Mouse (Mus musculus): ENCODE results near the gene Ttf2. TPM values are rescaled to one million over a fixed set of nuclear protein-coding genes. Genes with fewer than 3 reads are reported as not detected.
A peak's percentile ranks its signal among the peaks of the same experiment; 100 is the strongest.

Ttf2 gene
- polyA plus RNA-seq, 1 experiment from 2014 or later: 18.1 TPM

DNA sequence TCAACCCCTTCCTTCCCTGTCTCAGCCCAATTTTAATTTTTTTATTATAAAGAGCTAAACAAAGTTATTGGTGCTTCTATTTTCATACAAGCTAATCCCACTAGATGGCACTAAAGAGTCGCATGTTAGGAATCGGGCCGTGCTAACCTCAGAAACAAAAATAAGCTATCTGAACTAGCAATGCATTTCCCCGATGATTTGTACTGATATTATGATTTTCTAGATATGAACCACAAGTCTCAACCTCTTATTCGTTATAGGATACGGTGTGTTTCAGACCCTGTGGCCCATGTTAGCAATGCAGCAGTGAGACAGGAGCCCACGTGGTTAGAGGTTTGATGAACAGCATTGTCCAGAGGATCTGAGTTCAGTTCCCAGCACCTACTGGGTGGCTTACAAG is 52.6 kb downstream of the Ttf2 start:
- Histone ChIP-seq H3K9me3 (ENCODE audit: control insufficient read depth, low read depth, low read length) (no peaks in the 10 kb centered on the region), H3K4me3 (ENCODE audit: low read depth, low read length) (no peak overlapping the region), H3K27ac (ENCODE audit: low read length) (no peak overlapping the region), H3K9ac (replicated peaks; ENCODE audit: low read depth, low read length) (no peak overlapping the region), H3K4me2 (replicated peaks; ENCODE audit: low read depth, low read length) (no peak overlapping the region), H3K4me1 (ENCODE audit: control insufficient read depth, insufficient read depth, low read length) (peaks cover 9% of the 10 kb centered on the region; the same call in 1 of the 2 replicates), H3K36me3 (ENCODE audit: control insufficient read depth, insufficient read depth, low read length) (no peaks in the 10 kb centered on the region), H3K27me3 (ENCODE audit: control insufficient read depth, insufficient read depth, low read length) (no peaks in the 10 kb centered on the region)
- 16% methylated on average over 7 of the region's 7 CpGs for WGBS
- no peak for ATAC-seq (ENCODE audit: insufficient number of reproducible peaks, insufficient read depth, low FRiP score, low read depth)

DNA sequence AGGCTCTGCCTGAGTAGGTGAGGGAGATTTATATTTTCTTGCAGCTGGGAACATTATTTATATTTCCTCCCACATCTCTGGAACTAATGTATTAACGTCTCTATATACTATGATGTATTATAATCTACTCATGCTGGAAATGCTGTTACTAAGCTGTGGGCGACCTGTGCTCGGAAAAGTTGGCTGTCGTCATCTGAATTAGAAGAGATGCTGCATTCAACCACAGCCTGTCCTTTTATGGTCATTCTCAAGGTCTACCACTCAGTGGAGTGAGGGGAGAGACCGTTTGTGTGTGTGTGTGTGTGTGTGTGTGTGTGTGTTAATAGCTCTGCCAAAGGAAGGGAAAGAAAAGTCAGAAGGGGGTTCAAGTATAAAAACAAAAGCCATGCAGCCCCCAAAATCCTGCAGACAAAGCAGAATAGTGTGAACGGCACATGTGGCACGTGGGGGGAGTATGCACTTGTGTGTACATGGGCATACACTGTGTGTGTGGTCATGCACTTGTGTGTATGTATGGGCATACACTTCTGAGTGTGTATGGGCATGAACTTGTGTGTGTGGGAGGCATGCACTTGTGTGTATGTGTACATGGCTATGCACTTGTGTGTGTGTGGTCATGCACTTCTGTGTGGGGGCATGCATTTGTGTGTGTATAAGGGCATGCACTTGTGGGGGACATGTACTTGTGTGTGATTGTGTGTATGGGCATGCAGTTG is 57.8 kb downstream of the Ttf2 start:
- H3K9ac ChIP-seq (replicated peaks; ENCODE audit: low read depth, low read length): no peak overlapping the region
- H3K27ac ChIP-seq (ENCODE audit: low read length): peak overlapping the region; percentile 91
- H3K9me3 ChIP-seq (ENCODE audit: control insufficient read depth, low read depth, low read length): no peaks in the 10 kb centered on the region
- peaks cover 11% of the 10 kb centered on the region for H3K4me1 ChIP-seq (ENCODE audit: control insufficient read depth, insufficient read depth, low read length)
- no peak overlapping the region; the same call in 1 of the 2 replicates for H3K4me2 ChIP-seq (replicated peaks; ENCODE audit: low read depth, low read length)
- no peak overlapping the region for H3K4me3 ChIP-seq (ENCODE audit: low read depth, low read length)
- H3K27me3 ChIP-seq (ENCODE audit: control insufficient read depth, insufficient read depth, low read length): no peaks in the 10 kb centered on the region
- WGBS: 42% methylated on average over 7 of the region's 7 CpGs
- no peaks in the 10 kb centered on the region for H3K36me3 ChIP-seq (ENCODE audit: control insufficient read depth, insufficient read depth, low read length)
- peak; percentile 62; the same call in 1 of the 2 replicates for ATAC-seq (ENCODE audit: insufficient number of reproducible peaks, insufficient read depth, low FRiP score, low read depth)

DNA sequence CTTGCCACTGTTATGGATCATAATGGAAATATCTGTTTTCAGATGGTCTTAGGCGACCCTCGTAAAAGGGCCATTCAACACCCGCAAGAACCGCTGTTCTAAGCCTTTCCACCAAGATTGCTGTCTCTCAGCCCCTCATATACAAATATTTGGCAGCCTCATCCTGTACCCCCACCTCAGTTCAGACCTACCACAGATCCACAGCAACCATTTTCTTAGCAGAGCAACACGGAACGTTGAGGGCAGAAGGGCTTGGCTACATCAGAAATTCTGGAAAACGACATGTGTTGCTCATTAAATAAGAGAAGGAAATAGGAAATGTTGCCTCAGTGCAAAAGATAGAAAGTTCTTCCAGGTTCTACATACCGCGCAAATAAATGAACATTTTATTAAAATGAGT is 58.4 kb downstream of the Ttf2 start:
- Histone ChIP-seq H3K4me3 (ENCODE audit: low read depth, low read length) (no peak overlapping the region), H3K36me3 (ENCODE audit: control insufficient read depth, insufficient read depth, low read length) (no peaks in the 10 kb centered on the region), H3K4me1 (ENCODE audit: control insufficient read depth, insufficient read depth, low read length) (peaks cover 11% of the 10 kb centered on the region), H3K9ac (replicated peaks; ENCODE audit: low read depth, low read length) (no peak overlapping the region), H3K9me3 (ENCODE audit: control insufficient read depth, low read depth, low read length) (no peaks in the 10 kb centered on the region), H3K27me3 (ENCODE audit: control insufficient read depth, insufficient read depth, low read length) (no peaks in the 10 kb centered on the region), H3K27ac (ENCODE audit: low read length) (peak overlapping the region; percentile 91), H3K4me2 (replicated peaks; ENCODE audit: low read depth, low read length) (no peak overlapping the region; the same call in 1 of the 2 replicates)
- 45% methylated on average over 9 of the region's 9 CpGs for WGBS
- ATAC-seq (ENCODE audit: insufficient number of reproducible peaks, insufficient read depth, low FRiP score, low read depth): no peak

DNA sequence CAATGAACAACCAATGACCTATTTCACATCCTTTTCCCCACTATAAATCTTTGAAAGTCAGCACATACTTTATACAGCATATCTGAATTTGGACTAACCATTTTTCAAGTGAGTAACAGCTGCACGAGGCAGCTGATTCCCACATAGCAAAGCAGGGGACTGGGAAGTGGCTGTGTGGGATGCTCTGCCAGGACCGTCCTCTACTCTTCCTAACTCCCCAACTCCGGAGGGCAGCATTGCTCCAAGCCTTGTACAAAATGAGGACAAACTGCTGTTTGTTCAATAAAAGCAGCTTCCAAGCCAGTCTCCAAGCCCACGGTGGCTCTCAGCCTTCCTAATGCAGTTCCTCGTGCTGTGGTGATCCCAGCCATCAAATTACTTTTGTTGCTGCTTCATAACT is 58.8 kb downstream of the Ttf2 start:
- no peak overlapping the region for H3K4me3 ChIP-seq (ENCODE audit: low read depth, low read length)
- no peak overlapping the region for H3K4me2 ChIP-seq (replicated peaks; ENCODE audit: low read depth, low read length)
- peaks cover 11% of the 10 kb centered on the region for H3K4me1 ChIP-seq (ENCODE audit: control insufficient read depth, insufficient read depth, low read length)
- H3K36me3 ChIP-seq (ENCODE audit: control insufficient read depth, insufficient read depth, low read length): no peaks in the 10 kb centered on the region
- 31% methylated on average over 5 of the region's 5 CpGs for WGBS
- ATAC-seq (ENCODE audit: insufficient number of reproducible peaks, insufficient read depth, low FRiP score, low read depth): no peak
- H3K9ac ChIP-seq (replicated peaks; ENCODE audit: low read depth, low read length): no peak overlapping the region
- peak overlapping the region; percentile 91; the same call in 1 of the 2 replicates for H3K27ac ChIP-seq (ENCODE audit: low read length)
- no peaks in the 10 kb centered on the region for H3K27me3 ChIP-seq (ENCODE audit: control insufficient read depth, insufficient read depth, low read length)
- no peaks in the 10 kb centered on the region for H3K9me3 ChIP-seq (ENCODE audit: control insufficient read depth, low read depth, low read length)

DNA sequence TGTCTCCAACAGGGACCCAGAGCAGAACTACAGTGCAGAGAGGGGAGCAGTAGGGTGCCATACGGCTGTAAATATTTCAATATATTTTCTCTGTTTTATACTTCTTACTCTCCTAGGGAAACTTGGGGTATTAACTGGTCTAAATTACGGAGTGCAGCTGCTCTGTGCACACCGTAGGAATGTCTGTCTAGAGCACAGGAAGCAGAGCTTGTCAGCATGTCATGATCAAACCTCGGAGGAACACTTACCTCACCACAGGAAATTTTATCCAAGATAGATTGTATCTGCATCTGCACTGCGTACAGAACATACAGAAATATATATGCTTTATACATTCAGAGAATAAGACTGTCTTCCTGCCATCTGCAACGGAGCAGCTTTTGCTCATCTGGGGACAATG is 60.9 kb downstream of the Ttf2 start:
- H3K4me3 ChIP-seq (ENCODE audit: low read depth, low read length): no peak overlapping the region
- peak overlapping the region; percentile 39; the same call in 1 of the 2 replicates for H3K27ac ChIP-seq (ENCODE audit: low read length)
- no peak overlapping the region for H3K9ac ChIP-seq (replicated peaks; ENCODE audit: low read depth, low read length)
- no peak overlapping the region for H3K4me2 ChIP-seq (replicated peaks; ENCODE audit: low read depth, low read length)
- no peaks in the 10 kb centered on the region for H3K36me3 ChIP-seq (ENCODE audit: control insufficient read depth, insufficient read depth, low read length)
- H3K27me3 ChIP-seq (ENCODE audit: control insufficient read depth, insufficient read depth, low read length): no peaks in the 10 kb centered on the region
- ATAC-seq (ENCODE audit: insufficient number of reproducible peaks, insufficient read depth, low FRiP score, low read depth): no peak
- H3K4me1 ChIP-seq (ENCODE audit: control insufficient read depth, insufficient read depth, low read length): peaks cover 11% of the 10 kb centered on the region
- 32% methylated on average over 6 of the region's 6 CpGs for WGBS
- H3K9me3 ChIP-seq (ENCODE audit: control insufficient read depth, low read depth, low read length): no peaks in the 10 kb centered on the region

DNA sequence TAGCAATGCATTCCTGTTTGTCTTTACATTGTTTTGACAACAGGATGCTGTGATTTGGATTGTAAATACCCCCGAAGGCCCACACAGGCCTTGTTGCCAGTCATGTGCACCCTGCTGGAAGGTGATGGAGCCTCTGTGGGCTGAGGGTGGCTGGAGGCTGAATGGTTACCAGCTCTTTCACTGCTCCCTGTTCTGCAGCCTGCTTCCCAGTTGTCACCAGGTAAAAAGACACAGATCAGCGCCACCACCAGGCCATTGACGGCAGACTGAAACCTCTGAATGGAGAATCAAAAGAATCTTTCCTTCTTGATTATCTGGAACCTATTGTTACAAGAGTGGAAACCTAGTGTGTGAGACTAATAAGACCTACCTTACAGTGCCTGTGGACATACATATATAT is 62.5 kb downstream of the Ttf2 start:
- H3K4me2 ChIP-seq (replicated peaks; ENCODE audit: low read depth, low read length): no peak overlapping the region
- 38% methylated on average over 3 of the region's 3 CpGs for WGBS
- peaks cover 7% of the 10 kb centered on the region for H3K4me1 ChIP-seq (ENCODE audit: control insufficient read depth, insufficient read depth, low read length)
- H3K9ac ChIP-seq (replicated peaks; ENCODE audit: low read depth, low read length): no peak overlapping the region
- H3K4me3 ChIP-seq (ENCODE audit: low read depth, low read length): no peak overlapping the region
- H3K27me3 ChIP-seq (ENCODE audit: control insufficient read depth, insufficient read depth, low read length): no peaks in the 10 kb centered on the region
- no peaks in the 10 kb centered on the region for H3K36me3 ChIP-seq (ENCODE audit: control insufficient read depth, insufficient read depth, low read length)
- H3K9me3 ChIP-seq (ENCODE audit: control insufficient read depth, low read depth, low read length): no peaks in the 10 kb centered on the region
- no peak overlapping the region for H3K27ac ChIP-seq (ENCODE audit: low read length)
- no peak for ATAC-seq (ENCODE audit: insufficient number of reproducible peaks, insufficient read depth, low FRiP score, low read depth)

DNA sequence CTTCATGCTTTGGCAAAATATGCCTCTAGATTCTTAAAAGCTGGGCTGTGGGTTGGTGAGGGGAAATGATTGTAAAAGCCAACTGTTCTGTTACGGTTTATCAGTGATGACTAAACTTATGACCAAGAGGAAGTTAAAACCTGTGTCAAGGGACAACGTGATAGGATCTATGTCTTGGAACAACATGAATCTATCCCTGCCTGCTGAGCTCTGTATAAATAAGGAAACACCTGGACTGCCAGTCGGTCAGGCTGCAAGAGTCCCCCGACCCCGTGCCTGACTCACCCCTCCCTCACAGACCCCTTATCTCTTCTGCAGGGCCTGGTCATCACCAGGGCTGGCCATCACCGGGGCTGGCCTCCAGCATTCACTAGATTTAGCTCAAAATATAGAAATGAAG is 63.3 kb downstream of the Ttf2 start:
- no peak overlapping the region for H3K4me3 ChIP-seq (ENCODE audit: low read depth, low read length)
- H3K27ac ChIP-seq (ENCODE audit: low read length): no peak overlapping the region
- no peak overlapping the region for H3K4me2 ChIP-seq (replicated peaks; ENCODE audit: low read depth, low read length)
- ATAC-seq (ENCODE audit: insufficient number of reproducible peaks, insufficient read depth, low FRiP score, low read depth): no peak
- no peaks in the 10 kb centered on the region for H3K9me3 ChIP-seq (ENCODE audit: control insufficient read depth, low read depth, low read length)
- no peaks in the 10 kb centered on the region for H3K27me3 ChIP-seq (ENCODE audit: control insufficient read depth, insufficient read depth, low read length)
- H3K36me3 ChIP-seq (ENCODE audit: control insufficient read depth, insufficient read depth, low read length): no peaks in the 10 kb centered on the region
- H3K4me1 ChIP-seq (ENCODE audit: control insufficient read depth, insufficient read depth, low read length): peaks cover 2% of the 10 kb centered on the region
- 36% methylated on average over 6 of the region's 6 CpGs for WGBS
- no peak overlapping the region for H3K9ac ChIP-seq (replicated peaks; ENCODE audit: low read depth, low read length)

DNA sequence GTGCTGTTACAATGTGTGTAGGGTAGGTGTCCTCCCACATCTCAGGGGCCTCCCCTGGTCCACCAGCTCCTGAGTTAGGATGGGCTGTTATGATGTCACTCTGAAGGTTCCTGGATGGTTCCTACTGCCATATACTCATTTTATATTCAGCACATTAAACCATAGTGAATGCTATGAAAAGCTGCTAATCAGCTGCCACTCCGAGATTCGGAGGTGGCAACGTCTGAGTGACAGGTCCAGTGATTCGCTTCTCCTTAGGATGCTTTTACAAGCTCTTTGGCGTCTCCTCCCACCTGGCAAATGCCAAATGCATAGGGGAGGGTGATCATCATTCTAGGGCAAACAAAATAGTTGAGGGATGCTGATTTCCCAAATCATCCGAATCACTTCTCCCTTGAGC is 74.0 kb downstream of the Ttf2 start:
- Histone ChIP-seq H3K36me3 (ENCODE audit: control insufficient read depth, insufficient read depth, low read length) (no peaks in the 10 kb centered on the region), H3K4me3 (ENCODE audit: low read depth, low read length) (no peak overlapping the region), H3K9ac (replicated peaks; ENCODE audit: low read depth, low read length) (no peak overlapping the region), H3K27ac (ENCODE audit: low read length) (no peak overlapping the region), H3K4me1 (ENCODE audit: control insufficient read depth, insufficient read depth, low read length) (no peaks in the 10 kb centered on the region), H3K9me3 (ENCODE audit: control insufficient read depth, low read depth, low read length) (no peaks in the 10 kb centered on the region), H3K27me3 (ENCODE audit: control insufficient read depth, insufficient read depth, low read length) (no peaks in the 10 kb centered on the region), H3K4me2 (replicated peaks; ENCODE audit: low read depth, low read length) (no peak overlapping the region)
- ATAC-seq (ENCODE audit: insufficient number of reproducible peaks, insufficient read depth, low FRiP score, low read depth): no peak
- 78% methylated on average over 6 of the region's 6 CpGs for WGBS

All from stomach, embryonic 14.5 days (tissue).